Mouse (Mus musculus): ENCODE measurements around the gene Tfcp2.

DNA sequence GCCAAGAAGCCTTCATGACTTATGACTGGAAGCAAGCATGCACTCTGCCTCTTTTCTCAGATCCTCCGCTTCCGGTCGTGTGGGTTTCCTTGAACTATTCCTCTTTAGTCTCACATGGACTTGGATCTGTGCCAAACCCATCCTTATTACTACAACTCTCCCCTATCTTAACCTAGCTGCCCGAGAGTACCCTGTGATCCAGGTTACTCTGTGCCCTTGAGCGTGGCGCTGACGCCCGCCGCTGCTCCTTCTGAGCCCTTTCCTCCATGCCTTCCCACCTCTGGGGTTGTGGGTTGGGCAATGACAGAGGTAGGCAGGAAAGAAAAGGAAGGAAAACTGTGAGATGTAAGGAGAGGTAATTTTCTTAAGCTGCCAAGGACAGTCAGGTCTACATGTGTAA lies 59.8 kb downstream of the Tfcp2 start:
- TF ChIP-seq CTCF (IDR thresholded peaks at IDR 0.05; ENCODE audit: control insufficient read depth, insufficient read depth, insufficient read length), result no peak
- TF ChIP-seq MYOG (IDR thresholded peaks at IDR 0.05; ENCODE audit: control insufficient read depth, extremely low read depth, insufficient read length), result no peak
- TF ChIP-seq MAX (IDR thresholded peaks at IDR 0.05), result no peak
- no peak for TF ChIP-seq USF1 (IDR thresholded peaks at IDR 0.05; ENCODE audit: low read depth)
- TF ChIP-seq CEBPB (IDR thresholded peaks at IDR 0.05; ENCODE audit: low read depth), result no peak

All from C2C12 (cell line).